Mouse (Mus musculus): Measurements from ENCODE around the gene Casq2. TPM values are rescaled to one million over a fixed set of nuclear protein-coding genes. Genes with fewer than 3 reads are reported as not detected.

The Casq2 gene
- polyA plus RNA-seq (2015; fragmentation: Nextera tagmentation; extraction: Ambion mirVana): 0.19 and 0.31 TPM in 2 replicates

GRCm38 (mm10) chr3:102086283-102086682 is at the start of gene Casq2:
TSS of gene Casq2 (plus strand) at chr3:102086415.
- H3K36me3 ChIP-seq: no peaks in the 10 kb centered on the region
- no peak for ATAC-seq
- peaks cover 30% of the 10 kb centered on the region for H3K27me3 ChIP-seq
- H3K9me3 ChIP-seq: no peaks in the 10 kb centered on the region
- no peak within 1 kb of the TSS for H3K4me3 ChIP-seq (replicated peaks)
- no peak within 1 kb of the TSS for H3K27ac ChIP-seq
- peaks cover 7% of the 10 kb centered on the region; the same call in 1 of the 2 replicates for H3K4me1 ChIP-seq (replicated peaks)
- 78% methylated on average over 4 of the region's 4 CpGs for WGBS
- H3K4me2 ChIP-seq (replicated peaks): no peak within 1 kb of the TSS
- H3K9ac ChIP-seq (replicated peaks): no peak within 1 kb of the TSS

DNA sequence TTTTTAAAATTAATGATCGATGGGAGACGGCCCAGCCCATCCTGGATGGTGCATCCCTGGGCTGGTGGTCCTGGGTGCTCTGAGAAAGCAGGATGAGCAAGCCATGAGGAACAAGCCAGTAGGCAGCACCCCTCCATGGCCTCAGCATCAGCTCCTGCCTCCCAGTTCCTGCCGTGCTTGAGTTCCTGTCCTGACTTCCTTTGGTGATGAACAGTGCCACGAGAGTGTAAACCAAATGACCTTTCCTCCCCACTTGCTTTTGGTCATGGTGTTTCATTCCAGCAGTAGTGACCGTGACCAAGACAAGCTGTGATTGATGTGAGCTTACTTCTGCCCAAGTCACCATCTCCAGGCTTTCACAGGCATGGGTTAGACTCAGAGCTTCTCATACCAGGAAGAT is 48.4 kb upstream of the Casq2 start:
- H3K9ac ChIP-seq (replicated peaks): no peak overlapping the region
- H3K4me2 ChIP-seq (replicated peaks): no peak overlapping the region
- no peak overlapping the region for H3K27ac ChIP-seq
- H3K9me3 ChIP-seq: no peaks in the 10 kb centered on the region
- no peak for ATAC-seq
- 89% methylated on average over 5 of the region's 5 CpGs for WGBS
- no peaks in the 10 kb centered on the region for H3K27me3 ChIP-seq
- no peaks in the 10 kb centered on the region for H3K36me3 ChIP-seq
- H3K4me1 ChIP-seq (replicated peaks): no peaks in the 10 kb centered on the region
- H3K4me3 ChIP-seq (replicated peaks): no peak overlapping the region

- Histone ChIP-seq H3K9ac (replicated peaks) (no peak overlapping the region), H3K9me3 (no peaks in the 10 kb centered on the region), H3K4me2 (replicated peaks) (no peak overlapping the region), H3K4me1 (replicated peaks) (no peaks in the 10 kb centered on the region), H3K4me3 (replicated peaks) (no peak overlapping the region), H3K27ac (no peak overlapping the region), H3K36me3 (no peaks in the 10 kb centered on the region), H3K27me3 (no peaks in the 10 kb centered on the region)
- ATAC-seq: no peak
- 78% methylated on average over 6 of the region's 6 CpGs for WGBS
Measured at GRCm38 (mm10) chr3:102038608-102039007, 47.6 kb upstream of the Casq2 start.

DNA sequence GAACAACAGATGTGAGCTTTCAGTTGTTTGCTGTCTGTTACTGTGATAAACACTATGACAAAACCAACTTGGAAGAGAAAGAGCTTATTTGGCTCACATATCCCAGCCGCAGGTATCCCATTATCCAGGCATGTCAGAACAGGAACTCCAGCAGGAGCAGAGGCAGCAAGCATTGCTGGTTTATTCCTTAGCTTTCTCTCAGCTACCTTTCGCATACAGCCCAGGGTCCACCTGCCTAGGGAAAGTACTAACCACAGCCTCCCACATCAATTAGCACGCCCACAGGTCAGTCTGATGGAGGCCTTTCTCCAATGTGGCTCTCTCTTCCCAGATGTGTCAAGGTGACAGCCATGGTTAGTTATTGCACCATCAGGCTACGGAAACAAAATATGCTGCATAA is 44.6 kb upstream of the Casq2 start:
- Histone ChIP-seq H3K4me3 (replicated peaks) (no peak overlapping the region), H3K27ac (no peak overlapping the region), H3K36me3 (no peaks in the 10 kb centered on the region), H3K4me2 (replicated peaks) (no peak overlapping the region), H3K4me1 (replicated peaks) (no peaks in the 10 kb centered on the region), H3K27me3 (no peaks in the 10 kb centered on the region), H3K9ac (replicated peaks) (no peak overlapping the region), H3K9me3 (no peaks in the 10 kb centered on the region)
- 89% methylated on average over 4 of the region's 4 CpGs for WGBS
- ATAC-seq: no peak

DNA sequence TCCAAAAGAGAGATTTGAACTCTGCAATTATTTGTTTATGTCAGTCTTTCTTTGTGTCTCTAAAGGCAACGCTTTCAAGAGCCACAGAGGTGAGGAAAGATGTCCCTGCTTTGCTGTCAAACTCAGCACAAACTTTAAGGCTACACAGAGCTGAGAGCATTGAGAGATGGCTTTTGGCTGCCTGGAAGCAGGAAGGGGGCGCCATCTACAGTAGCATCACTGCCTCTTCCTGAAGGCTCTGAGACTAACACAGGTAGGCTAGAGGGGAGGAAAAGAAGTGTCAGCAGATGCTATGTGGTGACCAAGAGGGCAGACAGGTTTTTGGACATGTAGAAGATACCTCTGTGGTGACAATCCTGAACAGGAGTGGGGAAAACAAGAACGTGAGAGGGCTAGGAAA is 41.1 kb upstream of the Casq2 start:
- no peak overlapping the region for H3K27ac ChIP-seq
- no peak overlapping the region for H3K4me3 ChIP-seq (replicated peaks)
- H3K4me2 ChIP-seq (replicated peaks): no peak overlapping the region
- H3K9me3 ChIP-seq: no peaks in the 10 kb centered on the region
- no peaks in the 10 kb centered on the region for H3K27me3 ChIP-seq
- no peaks in the 10 kb centered on the region for H3K36me3 ChIP-seq
- ATAC-seq: no peak
- no peak overlapping the region for H3K9ac ChIP-seq (replicated peaks)
- H3K4me1 ChIP-seq (replicated peaks): peaks cover 13% of the 10 kb centered on the region; the same call in 1 of the 2 replicates
- WGBS: 45% methylated on average over 3 of the region's 3 CpGs

- Histone ChIP-seq H3K27ac (no peak overlapping the region), H3K36me3 (no peaks in the 10 kb centered on the region), H3K4me1 (replicated peaks) (peaks cover 13% of the 10 kb centered on the region; the same call in 1 of the 2 replicates), H3K9ac (replicated peaks) (no peak overlapping the region), H3K4me2 (replicated peaks) (no peak overlapping the region), H3K9me3 (no peaks in the 10 kb centered on the region; the same call in 1 of the 2 replicates), H3K4me3 (replicated peaks) (no peak overlapping the region), H3K27me3 (no peaks in the 10 kb centered on the region)
- no peak for ATAC-seq
- WGBS: 90% methylated on average over 2 of the region's 2 CpGs
Measured at GRCm38 (mm10) chr3:102047532-102047931, 38.7 kb upstream of the Casq2 start.

GRCm38 (mm10) chr3:102049207-102050104 is 36.8 kb upstream of the Casq2 start:
- no peaks in the 10 kb centered on the region; the same call in 1 of the 2 replicates for H3K9me3 ChIP-seq
- peaks cover 28% of the 10 kb centered on the region for H3K4me1 ChIP-seq (replicated peaks)
- no peaks in the 10 kb centered on the region for H3K27me3 ChIP-seq
- WGBS: 57% methylated on average over 14 of the region's 14 CpGs
- H3K4me3 ChIP-seq (replicated peaks): no peak overlapping the region
- ATAC-seq: peak; percentile 76
- H3K9ac ChIP-seq (replicated peaks): no peak overlapping the region
- no peaks in the 10 kb centered on the region for H3K36me3 ChIP-seq
- peak overlapping the region; percentile 19; the same call in 1 of the 2 replicates for H3K27ac ChIP-seq
- no peak overlapping the region for H3K4me2 ChIP-seq (replicated peaks)

DNA sequence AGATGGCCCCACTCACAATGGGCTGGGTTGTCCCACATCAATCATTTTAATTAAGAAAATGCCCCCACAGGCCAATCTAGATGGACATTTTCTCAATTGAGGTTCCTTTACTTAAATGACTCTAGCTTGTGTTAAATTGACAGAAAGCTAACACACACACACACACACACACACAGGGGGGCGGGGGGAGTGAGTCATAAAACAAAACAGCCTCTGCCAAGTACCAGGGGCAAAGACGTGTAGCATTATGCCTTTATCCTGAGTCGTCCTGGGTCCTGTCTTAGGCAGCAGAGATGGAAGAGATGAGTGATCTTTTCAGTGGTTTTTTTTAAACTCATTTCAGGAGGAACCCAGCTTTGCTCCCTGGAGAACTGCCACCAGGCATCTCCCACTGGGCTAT is 34.2 kb upstream of the Casq2 start:
- peaks cover 44% of the 10 kb centered on the region for H3K4me1 ChIP-seq (replicated peaks)
- 43% methylated on average over 3 of the region's 3 CpGs for WGBS
- H3K4me2 ChIP-seq (replicated peaks): no peak overlapping the region
- no peak overlapping the region for H3K27ac ChIP-seq
- H3K36me3 ChIP-seq: no peaks in the 10 kb centered on the region
- H3K9me3 ChIP-seq: no peaks in the 10 kb centered on the region; the same call in 1 of the 2 replicates
- ATAC-seq: no peak
- H3K9ac ChIP-seq (replicated peaks): no peak overlapping the region
- H3K4me3 ChIP-seq (replicated peaks): no peak overlapping the region
- H3K27me3 ChIP-seq: no peaks in the 10 kb centered on the region

GRCm38 (mm10) chr3:102053293-102053692 is 32.9 kb upstream of the Casq2 start:
- H3K27ac ChIP-seq: peak overlapping the region; percentile 58
- H3K27me3 ChIP-seq: no peaks in the 10 kb centered on the region
- H3K9me3 ChIP-seq: no peaks in the 10 kb centered on the region; the same call in 1 of the 2 replicates
- H3K4me3 ChIP-seq (replicated peaks): no peak overlapping the region
- H3K9ac ChIP-seq (replicated peaks): no peak overlapping the region
- no peak for ATAC-seq
- H3K36me3 ChIP-seq: no peaks in the 10 kb centered on the region
- H3K4me2 ChIP-seq (replicated peaks): no peak overlapping the region
- 13% methylated on average over 8 of the region's 8 CpGs for WGBS
- H3K4me1 ChIP-seq (replicated peaks): peaks cover 51% of the 10 kb centered on the region

GRCm38 (mm10) chr3:102055878-102056277 is 30.3 kb upstream of the Casq2 start:
- Histone ChIP-seq H3K4me3 (replicated peaks) (no peak overlapping the region), H3K4me1 (replicated peaks) (peaks cover 38% of the 10 kb centered on the region), H3K27me3 (no peaks in the 10 kb centered on the region), H3K27ac (peak overlapping the region; percentile 80), H3K36me3 (no peaks in the 10 kb centered on the region), H3K4me2 (replicated peaks) (no peak overlapping the region), H3K9me3 (peaks cover under 1% of the 10 kb centered on the region; the same call in 1 of the 2 replicates), H3K9ac (replicated peaks) (no peak overlapping the region)
- ATAC-seq: peak; percentile 70; the same call in 1 of the 2 replicates
- WGBS: 6% methylated on average over 4 of the region's 4 CpGs

DNA sequence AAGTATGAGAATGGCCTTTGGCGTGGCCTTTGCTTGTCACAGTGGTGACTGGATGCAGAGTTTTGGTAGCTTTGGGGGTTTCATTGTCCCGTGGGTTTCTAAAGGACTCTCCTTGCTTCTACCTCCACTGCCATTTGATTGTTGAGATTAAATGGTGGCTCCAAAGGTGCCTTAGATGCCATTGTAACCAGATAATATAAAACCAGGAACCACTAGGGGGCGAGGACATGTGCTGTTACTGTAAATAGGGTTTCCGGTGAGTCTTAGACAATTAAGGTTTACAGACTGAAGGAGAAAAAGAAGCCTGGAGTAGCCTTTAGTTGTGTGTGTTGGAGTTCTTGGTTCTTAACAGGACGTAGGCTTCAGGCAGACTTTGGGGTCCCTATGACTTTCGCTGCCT is 26.1 kb upstream of the Casq2 start:
- H3K9ac ChIP-seq (replicated peaks): no peak overlapping the region
- H3K27ac ChIP-seq: no peak overlapping the region
- H3K9me3 ChIP-seq: 0 out of 2 replicates have a peak, but pooled peaks cover 2% of the 10 kb centered on the region
- no peaks in the 10 kb centered on the region for H3K27me3 ChIP-seq
- ATAC-seq: no peak
- no peak overlapping the region for H3K4me2 ChIP-seq (replicated peaks)
- peaks cover 27% of the 10 kb centered on the region for H3K4me1 ChIP-seq (replicated peaks)
- no peaks in the 10 kb centered on the region for H3K36me3 ChIP-seq
- WGBS: 84% methylated on average over 6 of the region's 6 CpGs
- no peak overlapping the region for H3K4me3 ChIP-seq (replicated peaks)

DNA sequence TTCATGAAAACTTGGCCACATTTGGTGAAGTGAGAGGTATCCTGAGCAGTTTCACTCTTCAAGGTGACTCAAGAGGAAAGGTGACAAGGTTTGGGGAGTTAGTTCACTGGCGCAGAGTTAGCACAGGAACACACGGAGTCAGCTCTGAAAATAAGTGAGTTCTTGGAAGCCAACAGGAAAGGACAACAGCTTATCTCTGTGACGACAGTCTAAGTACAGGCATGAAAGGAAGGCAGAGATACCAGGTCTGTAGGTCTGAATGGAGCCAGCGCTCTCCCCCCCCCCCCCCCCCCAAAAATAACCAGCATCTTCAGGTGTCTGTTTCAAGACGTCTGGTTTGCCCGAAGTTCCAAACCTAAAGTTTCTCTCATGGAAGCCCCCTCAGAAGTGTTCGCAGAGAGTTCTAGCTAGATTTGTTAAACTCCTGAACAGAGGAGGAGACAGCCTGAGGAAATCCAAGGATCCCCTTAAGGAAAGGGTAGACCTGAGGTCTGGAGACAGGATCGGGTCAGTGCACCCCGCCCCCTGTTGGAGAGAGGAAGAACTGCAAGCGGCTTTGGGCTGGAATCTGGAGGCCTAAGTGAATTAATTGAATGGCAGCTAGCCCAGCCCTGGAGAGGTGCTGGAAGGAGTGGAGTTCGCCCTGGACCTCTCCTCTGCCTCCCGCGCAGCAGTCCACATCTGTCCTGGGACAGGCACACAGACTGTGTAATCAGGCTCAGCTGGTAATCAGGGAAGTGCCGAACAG is 24.1 kb upstream of the Casq2 start:
- H3K4me3 ChIP-seq (replicated peaks): no peak overlapping the region
- 0 out of 2 replicates have a peak, but pooled peaks cover 2% of the 10 kb centered on the region for H3K9me3 ChIP-seq
- H3K36me3 ChIP-seq: no peaks in the 10 kb centered on the region
- no peaks in the 10 kb centered on the region for H3K27me3 ChIP-seq
- peaks cover 12% of the 10 kb centered on the region for H3K4me1 ChIP-seq (replicated peaks)
- 0 out of 2 replicates have a peak overlapping the region, but pooled peaks have one; percentile 10 for H3K9ac ChIP-seq (replicated peaks)
- H3K27ac ChIP-seq: peak overlapping the region; percentile 58; the same call in 1 of the 2 replicates
- 44% methylated on average over 14 of the region's 14 CpGs for WGBS
- no peak overlapping the region for H3K4me2 ChIP-seq (replicated peaks)
- peak; percentile 91 for ATAC-seq

Measured in midbrain, embryonic 13.5 days (tissue).